Mouse (Mus musculus) midbrain, embryonic 12.5 days (tissue): ENCODE measurements around the gene Smyd3. TPM values are rescaled to one million over a fixed set of nuclear protein-coding genes. Genes with fewer than 3 reads are reported as not detected.
"Not testable (repeated sequence)": the region's sequence is repeated elsewhere in the genome, so short reads cannot be mapped to it uniquely, and the experiment has no call there.

ENCODE experiments used
- ATAC-seq: fragments of 200-750 bp; cut with Nextera tagmentation; 2 replicates; pipeline ENCODE4 v1.8.0; 2017; ENCODE audit warnings: low read depth, moderate TSS enrichment, moderate library complexity; ENCODE audit not compliant: low FRiP score
- H3K27ac ChIP-seq: fragments of 300-500 bp; sonication (generic); replicated peaks from 2 replicates; pipeline ENCODE4 v1.5.1; 2016; ENCODE audit warnings: mild to moderate bottlenecking
- H3K27me3 ChIP-seq: fragments of 300-500 bp; sonication (generic); 2 replicates; pipeline ENCODE4 v1.6.1; 2016; ENCODE audit warnings: mild to moderate bottlenecking
- H3K36me3 ChIP-seq: fragments of 300-500 bp; sonication (generic); 2 replicates; pipeline ENCODE4 v1.6.1; 2016
- H3K4me1 ChIP-seq: fragments of 300-500 bp; sonication (generic); 2 replicates; pipeline ENCODE4 v1.6.1; 2016
- H3K4me2 ChIP-seq: fragments of 300-500 bp; sonication (generic); replicated peaks from 2 replicates; pipeline ENCODE4 v1.6.1; 2016; ENCODE audit warnings: mild to moderate bottlenecking, moderate library complexity
- H3K4me3 ChIP-seq: fragments of 300-500 bp; sonication (generic); 2 replicates; pipeline ENCODE4 v1.5.1; 2016; ENCODE audit warnings: mild to moderate bottlenecking
- H3K9ac ChIP-seq: fragments of 300-500 bp; sonication (generic); replicated peaks from 2 replicates; pipeline ENCODE4 v1.6.1; 2016; ENCODE audit warnings: mild to moderate bottlenecking, moderate library complexity
- H3K9me3 ChIP-seq: fragments of 300-500 bp; sonication (generic); 2 replicates; pipeline ENCODE4 v1.6.1; 2016; ENCODE audit warnings: mild to moderate bottlenecking
- WGBS: fragments of 180-500 bp; shearing (Covaris S2); methylation state at CpG from one replicate; pipeline ENCODE4 v1.1.7; 2016; 5-methylcytosine and 5-hydroxymethylcytosine counted together
- polyA plus RNA-seq: library from polyadenylated mRNA; unstranded; fragments of >200 nt; fragmentation: Nextera tagmentation; extraction: Ambion mirVana; gene quantifications from 2 replicates; pipeline ENCODE4 v1.2.1, GENCODE M21; 2016

Smyd3 gene
- polyA plus RNA-seq, 1 experiment from 2014 or later: 14.3 TPM

DNA sequence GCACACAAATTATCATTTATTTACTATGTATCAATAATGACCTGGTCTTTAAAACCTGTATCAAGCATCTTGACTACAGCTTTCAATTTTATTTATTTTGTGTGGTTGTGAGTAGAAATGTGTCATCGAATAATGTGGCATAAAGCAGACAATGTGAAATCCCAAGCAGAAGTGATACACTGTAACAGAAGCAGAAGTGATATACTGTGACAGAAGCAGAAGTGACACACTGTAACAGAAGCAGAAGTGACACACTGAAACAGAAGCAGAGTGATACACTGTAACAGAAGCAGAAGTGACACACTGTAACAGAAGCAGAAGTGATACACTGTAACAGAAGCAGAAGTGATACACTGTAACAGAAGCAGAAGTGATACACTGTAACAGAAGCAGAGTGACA, 355.1 kb downstream of the Smyd3 start:
- not testable (repeated sequence) for H3K4me3 ChIP-seq, H3K27me3 ChIP-seq, ATAC-seq, H3K27ac ChIP-seq, H3K9ac ChIP-seq, H3K36me3 ChIP-seq, H3K4me2 ChIP-seq, H3K9me3 ChIP-seq
- 93% methylated on average over 1 of the region's 1 CpGs for WGBS
- peaks cover 19% of the 10 kb centered on the region for H3K4me1 ChIP-seq

DNA sequence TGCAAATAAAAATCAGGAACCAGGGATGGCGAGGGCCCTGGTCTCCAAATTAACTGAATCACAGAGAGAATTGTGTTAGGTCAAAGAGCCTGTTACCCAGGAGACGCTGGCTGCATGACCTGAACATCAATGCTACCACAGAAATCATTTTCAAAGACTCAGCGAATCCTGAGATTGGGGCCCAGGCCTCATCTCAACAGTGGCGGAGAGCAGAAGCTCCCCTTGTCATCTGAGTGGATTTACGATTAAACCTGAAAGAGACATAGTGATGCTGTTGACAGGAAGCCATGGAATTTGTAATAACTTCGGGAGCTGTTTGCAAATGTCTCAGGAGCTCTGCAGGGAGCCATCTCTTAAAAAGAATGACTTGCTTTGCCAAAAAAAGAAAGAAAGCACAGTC, 355.9 kb downstream of the Smyd3 start:
- Histone ChIP-seq H3K4me2 (no peak overlapping the region), H3K27me3 (peaks cover 3% of the 10 kb centered on the region; the same call in 1 of the 2 replicates), H3K4me3 (no peak overlapping the region), H3K9me3 (no peaks in the 10 kb centered on the region), H3K9ac (no peak overlapping the region), H3K27ac (peak overlapping the region; percentile 20; the same call in 1 of the 2 replicates), H3K36me3 (no peaks in the 10 kb centered on the region), H3K4me1 (peaks cover 19% of the 10 kb centered on the region)
- ATAC-seq: peak; percentile 19; the same call in 1 of the 2 replicates
- WGBS: 8% methylated on average over 6 of the region's 6 CpGs

DNA sequence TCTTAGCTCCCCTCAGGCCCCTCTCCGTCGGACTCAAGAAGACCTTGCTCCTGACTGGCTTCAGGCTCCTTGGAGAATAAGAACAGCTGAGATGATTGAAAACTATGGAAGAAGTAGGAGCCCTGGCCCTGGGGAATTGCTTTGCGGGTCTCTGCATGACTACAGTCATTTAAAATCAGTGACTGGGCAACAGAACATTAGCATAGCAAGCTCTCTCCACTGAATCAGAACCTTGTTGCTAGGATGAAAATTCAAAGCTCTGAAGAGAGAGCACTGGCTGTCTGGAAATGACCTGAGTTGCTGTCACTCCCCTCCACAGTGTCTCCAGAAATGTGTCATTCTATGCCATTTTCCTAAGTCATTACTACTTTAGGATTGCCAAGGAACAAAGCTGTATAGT, 357.1 kb downstream of the Smyd3 start:
- H3K9me3 ChIP-seq: no peaks in the 10 kb centered on the region
- no peak overlapping the region for H3K4me3 ChIP-seq
- H3K36me3 ChIP-seq: no peaks in the 10 kb centered on the region
- no peak overlapping the region for H3K27ac ChIP-seq
- 45% methylated on average over 3 of the region's 3 CpGs for WGBS
- H3K27me3 ChIP-seq: peaks cover 3% of the 10 kb centered on the region; the same call in 1 of the 2 replicates
- H3K9ac ChIP-seq: no peak overlapping the region
- H3K4me1 ChIP-seq: peaks cover 19% of the 10 kb centered on the region
- ATAC-seq: no peak
- H3K4me2 ChIP-seq: no peak overlapping the region

DNA sequence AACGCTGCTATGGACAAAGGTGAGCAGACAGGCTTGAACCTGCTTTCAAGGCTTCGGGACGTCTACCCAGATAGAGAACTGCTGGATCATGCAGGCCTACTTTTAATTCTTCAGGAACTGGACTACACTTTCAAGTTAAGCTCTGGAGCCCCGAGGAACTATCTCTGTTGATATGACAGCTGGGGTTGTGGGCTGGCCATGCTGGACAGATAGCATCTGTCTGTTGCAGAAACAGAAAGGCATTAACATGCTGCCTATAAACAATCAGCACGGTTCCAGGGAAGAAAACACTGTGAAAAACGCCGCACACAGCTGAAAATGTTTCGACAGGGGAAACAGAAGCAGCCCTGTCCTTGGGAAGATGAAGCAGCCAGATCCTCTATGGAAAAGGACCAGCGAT, 365.5 kb downstream of the Smyd3 start:
- no peaks in the 10 kb centered on the region for H3K36me3 ChIP-seq
- no peaks in the 10 kb centered on the region for H3K4me1 ChIP-seq
- no peak for ATAC-seq
- H3K4me3 ChIP-seq: no peak overlapping the region
- H3K9ac ChIP-seq: no peak overlapping the region
- H3K27me3 ChIP-seq: no peaks in the 10 kb centered on the region
- WGBS: 88% methylated on average over 9 of the region's 9 CpGs
- no peaks in the 10 kb centered on the region for H3K9me3 ChIP-seq
- H3K4me2 ChIP-seq: no peak overlapping the region
- H3K27ac ChIP-seq: no peak overlapping the region

DNA sequence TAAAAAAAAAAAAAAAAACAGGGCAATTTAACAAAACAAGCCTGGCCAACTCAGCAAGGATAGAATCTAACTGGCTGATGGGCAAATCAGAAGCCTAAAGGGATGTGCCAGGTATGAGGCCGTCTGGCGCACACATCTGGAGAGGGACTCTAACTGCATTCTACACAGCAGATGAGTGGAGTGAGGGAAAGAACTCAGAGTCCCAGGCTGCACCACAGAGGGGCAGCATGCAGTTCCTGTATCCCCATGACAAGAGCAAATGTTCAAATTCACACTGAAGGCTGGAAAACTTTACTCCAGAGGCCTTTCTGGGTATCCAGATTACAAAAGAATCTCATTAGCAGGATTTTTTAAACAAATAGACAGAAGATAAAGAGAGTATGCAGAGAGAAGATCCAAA, 366.6 kb downstream of the Smyd3 start:
- no peaks in the 10 kb centered on the region for H3K9me3 ChIP-seq
- H3K27ac ChIP-seq: no peak overlapping the region
- 72% methylated on average over 2 of the region's 2 CpGs for WGBS
- no peaks in the 10 kb centered on the region for H3K36me3 ChIP-seq
- no peak overlapping the region for H3K9ac ChIP-seq
- H3K4me3 ChIP-seq: no peak overlapping the region
- H3K4me2 ChIP-seq: no peak overlapping the region
- H3K4me1 ChIP-seq: peaks cover 4% of the 10 kb centered on the region; the same call in 1 of the 2 replicates
- ATAC-seq: no peak
- no peaks in the 10 kb centered on the region for H3K27me3 ChIP-seq

DNA sequence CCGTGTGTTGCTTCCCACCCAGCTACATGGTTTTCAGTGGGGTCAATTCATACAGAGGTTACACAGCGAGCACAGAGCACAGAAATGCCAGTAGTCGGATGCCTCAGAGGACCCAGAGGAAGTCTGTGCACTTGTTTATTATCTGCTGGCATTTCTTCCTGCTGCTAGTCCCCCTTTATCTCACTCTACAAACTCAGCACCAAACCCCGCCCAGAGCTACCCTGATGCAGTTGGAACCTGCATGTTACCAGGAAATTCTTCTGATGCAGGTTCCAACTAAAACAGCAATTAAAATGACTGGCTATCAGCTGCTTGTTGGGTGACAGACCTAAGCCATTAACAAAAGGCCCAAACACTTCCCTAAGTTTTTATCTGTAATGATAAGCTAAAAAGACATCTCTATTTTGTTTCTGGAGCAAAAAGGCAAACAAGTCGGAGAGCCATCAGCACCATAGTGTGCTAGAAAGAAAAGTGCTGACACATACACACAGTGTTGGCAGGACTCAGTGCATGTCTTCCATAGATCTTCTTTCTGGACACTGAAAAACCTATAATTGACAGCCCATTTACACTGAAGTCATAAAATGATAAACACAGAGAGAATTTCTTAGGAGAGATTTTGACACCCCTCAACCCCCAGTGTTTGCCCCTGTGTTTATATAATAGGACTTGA, 368.2 kb downstream of the Smyd3 start:
- no peaks in the 10 kb centered on the region for H3K9me3 ChIP-seq
- H3K4me3 ChIP-seq: no peak overlapping the region
- H3K27me3 ChIP-seq: no peaks in the 10 kb centered on the region; the same call in 1 of the 2 replicates
- H3K4me2 ChIP-seq: no peak overlapping the region
- H3K36me3 ChIP-seq: no peaks in the 10 kb centered on the region
- no peak overlapping the region for H3K27ac ChIP-seq
- 83% methylated on average over 5 of the region's 5 CpGs for WGBS
- no peak overlapping the region for H3K9ac ChIP-seq
- ATAC-seq: no peak
- H3K4me1 ChIP-seq: peaks cover 4% of the 10 kb centered on the region; the same call in 1 of the 2 replicates

DNA sequence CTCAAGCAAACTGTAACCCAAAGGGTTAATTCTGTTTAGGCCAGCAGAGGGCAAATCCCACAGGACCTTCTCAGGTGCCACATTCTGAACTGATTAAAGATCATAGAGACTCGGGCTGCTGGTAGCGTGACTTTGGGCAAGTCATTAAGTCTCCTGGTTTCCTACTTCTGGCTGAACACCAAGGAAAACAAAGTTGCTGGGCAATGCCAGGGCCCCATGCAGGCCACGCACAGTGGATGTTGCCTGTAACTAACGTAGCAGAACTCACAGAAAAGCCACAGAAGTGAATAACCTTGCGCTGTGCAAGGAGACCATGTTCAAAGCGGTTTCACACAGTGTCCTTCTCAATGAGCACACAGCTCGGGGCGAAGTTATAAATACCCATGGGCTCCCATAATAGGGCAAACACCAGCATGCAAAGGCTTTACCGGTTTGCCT, 371.1 kb downstream of the Smyd3 start:
- H3K27me3 ChIP-seq: peaks cover under 1% of the 10 kb centered on the region
- WGBS: 59% methylated on average over 9 of the region's 9 CpGs
- no peak overlapping the region for H3K27ac ChIP-seq
- peaks cover 4% of the 10 kb centered on the region; the same call in 1 of the 2 replicates for H3K4me1 ChIP-seq
- H3K4me3 ChIP-seq: no peak overlapping the region
- H3K4me2 ChIP-seq: no peak overlapping the region
- ATAC-seq: no peak
- no peaks in the 10 kb centered on the region for H3K9me3 ChIP-seq
- no peak overlapping the region for H3K9ac ChIP-seq
- no peaks in the 10 kb centered on the region for H3K36me3 ChIP-seq

DNA sequence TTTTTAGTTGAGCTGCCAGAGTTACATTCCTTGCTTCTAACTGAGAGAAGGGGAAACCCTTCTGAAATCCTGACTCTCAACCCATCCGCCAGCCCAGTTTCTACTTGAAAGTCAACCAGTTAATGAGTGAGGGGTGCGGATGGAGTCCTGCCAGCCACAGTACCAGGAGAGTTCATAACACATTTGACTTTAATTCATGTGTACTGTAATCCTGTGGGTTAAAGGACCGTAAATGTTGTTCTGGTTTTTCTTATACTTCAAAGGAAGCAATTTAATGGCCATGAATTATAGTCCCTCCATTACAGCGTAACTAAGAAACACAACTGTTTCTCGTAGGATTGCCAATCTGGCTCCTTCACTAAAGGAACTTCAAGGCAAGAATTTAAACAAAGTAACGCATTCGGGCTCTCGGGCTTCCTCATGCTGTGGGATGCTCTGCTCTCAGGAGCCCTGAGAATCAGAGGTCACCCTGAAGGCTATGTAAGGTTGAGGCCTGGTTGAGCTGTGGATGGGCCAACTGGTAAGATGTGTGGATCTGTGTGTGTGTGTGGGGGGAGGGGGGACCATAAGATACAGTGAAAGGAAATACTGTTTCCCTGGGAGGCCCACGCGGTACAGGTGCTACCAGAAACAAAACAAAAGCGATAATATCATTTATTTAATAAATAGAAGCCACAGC, 374.5 kb downstream of the Smyd3 start:
- no peak for ATAC-seq

DNA sequence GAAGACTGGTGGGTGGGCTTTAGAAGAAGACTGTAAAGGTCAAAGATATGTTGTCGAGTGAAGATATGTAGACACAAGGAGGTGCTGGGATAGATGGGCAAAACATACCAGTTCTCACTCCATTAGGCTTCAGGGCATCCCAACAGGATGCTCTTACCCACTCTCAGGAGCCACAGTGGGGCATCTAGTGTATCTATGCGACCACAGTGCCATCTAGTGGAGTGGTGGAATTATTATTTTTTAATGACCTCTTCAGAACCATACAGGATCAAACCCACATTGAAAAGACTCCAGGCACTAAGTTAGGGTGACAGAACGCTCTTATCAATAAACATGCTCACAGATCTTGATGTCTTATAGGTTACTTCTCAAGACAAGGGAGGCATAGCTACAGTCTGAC, 375.7 kb downstream of the Smyd3 start:
- Histone ChIP-seq H3K4me2 (no peak overlapping the region), H3K36me3 (no peaks in the 10 kb centered on the region), H3K27me3 (peaks cover 5% of the 10 kb centered on the region), H3K9ac (no peak overlapping the region), H3K27ac (no peak overlapping the region), H3K9me3 (no peaks in the 10 kb centered on the region), H3K4me1 (peaks cover 4% of the 10 kb centered on the region; the same call in 1 of the 2 replicates), H3K4me3 (no peak overlapping the region)
- ATAC-seq: peak; percentile 65; the same call in 1 of the 2 replicates
- 55% methylated on average over 3 of the region's 3 CpGs for WGBS

More for the DNA sequence above, 374.5 kb downstream of the Smyd3 start:
- no peak overlapping the region for H3K4me3 ChIP-seq
- no peak overlapping the region for H3K9ac ChIP-seq
- no peak overlapping the region for H3K27ac ChIP-seq
- peaks cover 4% of the 10 kb centered on the region; the same call in 1 of the 2 replicates for H3K4me1 ChIP-seq
- WGBS: 86% methylated on average over 11 of the region's 11 CpGs
- no peak overlapping the region for H3K4me2 ChIP-seq
- H3K9me3 ChIP-seq: no peaks in the 10 kb centered on the region
- H3K36me3 ChIP-seq: no peaks in the 10 kb centered on the region
- H3K27me3 ChIP-seq: peaks cover 5% of the 10 kb centered on the region

DNA sequence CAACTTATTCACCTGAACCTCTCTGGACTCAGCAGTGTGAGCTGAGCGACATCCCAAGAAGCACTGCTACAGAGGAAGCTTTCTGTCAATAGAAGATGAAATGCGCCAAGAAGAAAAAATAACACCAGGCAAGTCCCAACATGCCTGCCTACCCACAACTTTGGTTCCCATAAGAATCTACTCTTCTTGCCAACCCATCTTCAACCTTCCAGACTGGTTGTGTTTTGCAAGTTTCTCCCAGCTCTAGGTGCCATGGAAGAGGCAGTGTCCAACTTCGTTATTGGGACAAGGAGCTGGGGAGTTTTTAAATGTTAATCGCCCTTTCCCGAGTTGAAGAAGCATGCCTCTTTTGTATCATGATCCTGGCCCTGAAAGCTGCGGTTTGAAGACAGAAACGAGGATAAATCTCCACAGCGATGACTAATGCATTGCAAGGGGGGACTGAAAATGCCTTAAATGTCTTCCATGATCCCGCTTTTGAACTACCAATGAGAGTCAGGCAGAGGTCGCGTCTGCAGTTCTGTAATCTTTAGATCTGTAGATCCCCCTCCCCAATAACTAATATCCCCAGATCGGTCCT, 376.7 kb downstream of the Smyd3 start:
- H3K4me1 ChIP-seq: 0 out of 2 replicates have a peak, but pooled peaks cover 7% of the 10 kb centered on the region
- no peak overlapping the region for H3K9ac ChIP-seq
- peaks cover 5% of the 10 kb centered on the region for H3K27me3 ChIP-seq
- 74% methylated on average over 12 of the region's 12 CpGs for WGBS
- no peak overlapping the region for H3K27ac ChIP-seq
- no peak for ATAC-seq
- H3K4me2 ChIP-seq: no peak overlapping the region
- H3K9me3 ChIP-seq: no peaks in the 10 kb centered on the region
- H3K4me3 ChIP-seq: no peak overlapping the region
- no peaks in the 10 kb centered on the region for H3K36me3 ChIP-seq

DNA sequence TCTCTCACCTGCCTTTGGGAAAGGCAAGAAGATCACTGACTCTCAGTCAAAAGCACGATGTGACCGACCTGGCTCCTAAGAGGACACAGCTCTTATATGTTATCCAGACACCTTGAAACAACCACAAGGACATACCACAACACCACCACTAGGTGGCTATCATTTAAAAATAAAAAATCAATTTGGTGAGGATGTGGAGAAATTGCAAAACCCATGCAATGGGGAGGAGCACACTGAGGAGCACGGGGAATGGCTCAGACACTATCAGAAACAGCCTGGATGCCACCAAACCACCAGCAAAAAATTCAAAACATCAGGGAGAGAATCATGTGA, 380.7 kb downstream of the Smyd3 start:
- ATAC-seq: no peak
- no peak overlapping the region for H3K4me2 ChIP-seq
- WGBS: 80% methylated on average over 3 of the region's 3 CpGs
- 0 out of 2 replicates have a peak, but pooled peaks cover 5% of the 10 kb centered on the region for H3K9me3 ChIP-seq
- H3K4me3 ChIP-seq: no peak overlapping the region
- H3K36me3 ChIP-seq: no peaks in the 10 kb centered on the region
- 0 out of 2 replicates have a peak, but pooled peaks cover 7% of the 10 kb centered on the region for H3K4me1 ChIP-seq
- peaks cover 5% of the 10 kb centered on the region for H3K27me3 ChIP-seq
- no peak overlapping the region for H3K27ac ChIP-seq
- H3K9ac ChIP-seq: no peak overlapping the region
